18 mouse cellular contexts compared by ENCODE assay signal in the genomic region with DNA sequence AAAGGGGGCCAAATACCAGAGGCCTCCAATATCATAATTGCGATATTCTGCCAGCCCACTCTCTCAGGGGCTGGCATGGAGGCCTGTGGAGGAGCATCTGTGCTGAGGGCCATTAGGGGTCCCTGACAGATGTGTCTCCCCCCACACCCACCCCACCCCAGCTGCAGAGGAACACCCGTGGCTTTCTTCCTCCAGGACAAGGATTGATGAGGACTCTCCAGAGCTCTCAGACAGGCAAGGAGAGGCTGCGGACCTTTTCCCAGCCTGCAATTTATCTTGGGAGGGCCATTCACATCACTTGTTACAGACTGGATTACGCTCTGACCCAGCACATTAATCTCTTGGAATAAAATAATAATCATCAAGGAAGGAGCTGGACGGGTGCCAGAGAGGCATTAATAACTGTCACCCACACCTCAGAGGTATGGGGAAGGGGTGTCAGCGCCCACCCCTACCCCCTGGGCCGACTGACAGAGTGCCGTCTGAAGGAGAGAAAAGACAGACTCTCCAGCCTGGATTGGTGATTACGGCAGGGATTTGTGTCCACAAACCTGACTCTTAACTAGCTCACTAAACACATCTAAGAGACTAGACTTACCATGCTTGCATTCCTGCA. TPM values are rescaled to one million over a fixed set of nuclear protein-coding genes. Genes with fewer than 3 reads are reported as not detected.
"Had no signal": no experiment of that assay in that cellular context is flagged by ENCODE, and none has a peak within 500 bp of the region (broad histone marks: within the 10 kb centered on the region; RNA-seq: fewer than 3 reads in every experiment).

No protein-coding gene starts in this region.

- ATAC-seq: liver, embryonic 12.5 days; midbrain, embryonic 16.5 days had no signal

- H3K27me3 ChIP-seq: kidney, embryonic 15.5 days; limb, embryonic 15.5 days; midbrain, embryonic 12.5 days; stomach, embryonic 15.5 days had no signal

- H3K4me3 ChIP-seq: kidney, embryonic 15.5 days; left cerebral cortex, adult 2 months; limb, embryonic 15.5 days; liver, embryonic 12.5 days; megakaryocyte, embryonic 14.5 days; midbrain, embryonic 12.5 days; stomach, embryonic 15.5 days had no signal

- H3K9ac ChIP-seq: kidney, embryonic 15.5 days; limb, embryonic 15.5 days; liver, embryonic 12.5 days; lung, embryonic 14.5 days; midbrain, embryonic 12.5 days; stomach, embryonic 15.5 days had no signal

- H3K27ac ChIP-seq: kidney, embryonic 15.5 days; left cerebral cortex, adult 2 months; limb, embryonic 15.5 days; liver, embryonic 12.5 days; midbrain, embryonic 12.5 days; stomach, embryonic 15.5 days had no signal

- H3K9me3 ChIP-seq: kidney, embryonic 15.5 days; limb, embryonic 15.5 days; liver, embryonic 12.5 days; midbrain, embryonic 12.5 days; stomach, embryonic 15.5 days had no signal

- DNase-seq: kidney, postnatal 14 days; lung, embryonic 14.5 days; lung, postnatal 10 days; lung, postnatal 4 days; retina, postnatal 1 day; right cerebral cortex, postnatal 4 days; spleen, adult 18-20 months; thymus, postnatal 4 days had no signal

- H3K4me1 ChIP-seq: kidney, embryonic 15.5 days; limb, embryonic 15.5 days; liver, embryonic 12.5 days; megakaryocyte, embryonic 14.5 days; midbrain, embryonic 12.5 days; stomach, embryonic 15.5 days had no signal

- H3K36me3 ChIP-seq: liver, embryonic 12.5 days; stomach, embryonic 15.5 days had no signal

- H3K4me2 ChIP-seq: kidney, embryonic 15.5 days; limb, embryonic 15.5 days; liver, embryonic 12.5 days; lung, embryonic 14.5 days; midbrain, embryonic 12.5 days; stomach, embryonic 15.5 days had no signal

RNA-seq across cellular contexts. Expression of a gene that starts 58.8 kb away (rescaled TPM):
- polyA plus RNA-seq: limb, embryonic 11.5 days; liver, embryonic 16.5 days; lung, embryonic 14.5 days had no signal
